ENCODE assay signal across 10 mouse cellular contexts in the genomic region with DNA sequence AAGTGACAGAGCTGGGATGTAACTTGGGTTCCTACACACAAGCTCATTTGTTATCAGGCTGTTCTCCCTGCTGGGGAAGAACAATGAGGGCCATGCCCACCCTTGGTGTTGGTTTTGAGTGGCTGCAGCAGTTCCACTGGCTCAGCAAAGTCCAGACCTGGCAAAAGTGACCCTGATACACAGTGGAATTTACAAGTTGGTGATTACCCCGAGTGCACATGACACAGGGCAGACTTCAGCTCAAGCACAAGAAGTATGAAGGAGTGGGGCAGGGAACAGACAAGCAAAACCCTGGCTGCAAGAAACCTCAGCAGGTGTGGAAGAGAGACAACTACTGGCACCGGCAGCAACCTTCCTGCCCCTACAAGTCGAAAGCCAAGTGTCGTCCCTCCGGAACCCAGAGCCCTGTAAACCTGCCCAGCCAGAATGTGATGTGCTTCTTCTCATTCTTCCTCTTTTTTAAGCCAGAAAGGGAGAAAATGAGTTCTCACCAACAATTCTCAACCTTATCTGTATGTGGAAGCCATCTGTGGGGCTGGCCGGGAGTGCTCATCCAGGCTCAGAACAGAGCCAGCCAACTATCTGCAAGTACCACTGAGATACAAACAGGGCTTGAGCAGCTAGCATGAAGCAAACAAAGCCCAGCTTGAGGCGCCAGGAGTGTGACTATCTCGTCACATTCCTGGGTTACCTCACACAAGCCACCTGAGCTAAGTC. TPM values are rescaled to one million over a fixed set of nuclear protein-coding genes. Genes with fewer than 3 reads are reported as not detected.
A peak's percentile ranks its signal among the peaks of the same experiment; 100 is the strongest.
DNase-seq lines count a peak whose midpoint lies in the region; ATAC-seq and TF ChIP-seq lines count a peak whose summit lies in the region.
"Had no signal": no experiment of that assay in that cellular context is flagged by ENCODE, and none has a peak within 500 bp of the region (broad histone marks: within the 10 kb centered on the region; RNA-seq: fewer than 3 reads in every experiment).

No protein-coding gene starts in this region.

- peak overlapping the region; percentile 42 for H3K4me2 ChIP-seq in liver, embryonic 12.5 days

- no peaks in the 10 kb centered on the region for H3K9me3 ChIP-seq in ES-Bruce4 (replicated peaks; ENCODE audit: control insufficient read depth, insufficient read depth, low read length, poor library complexity, severe bottlenecking)
- no peaks in the 10 kb centered on the region for H3K9me3 ChIP-seq in liver, embryonic 12.5 days (replicated peaks)

- TF ChIP-seq CTCF in gastrocnemius, adult 2 months (IDR thresholded peaks at IDR 0.05) = no peak
- no peak for TF ChIP-seq CTCF in ES-Bruce4 (IDR thresholded peaks at IDR 0.05; ENCODE audit: low read depth, low read length)

- ATAC-seq in liver, embryonic 12.5 days = peak; percentile 75

- H3K36me3 ChIP-seq in ES-Bruce4 (ENCODE audit: control insufficient read depth, insufficient read depth, low read length, poor library complexity, severe bottlenecking) = peaks cover 3% of the 10 kb centered on the region; the same call in 1 of the 2 replicates
- H3K36me3 ChIP-seq in liver, embryonic 12.5 days = peaks cover 65% of the 10 kb centered on the region

- DNase-seq in gastrocnemius, adult 2 months = no peak
- no peak for DNase-seq in gastrocnemius, adult 8-10 months (ENCODE audit: low spot score in 2 of 2)
- DNase-seq in heart, postnatal 10 days = peak; percentile 42 to 53
- DNase-seq in adipocyte (ENCODE audit: low spot score) = no peak
- no peak for DNase-seq in layer of hippocampus, adult 18-20 months (ENCODE audit: low spot score in 2 of 2)
- DNase-seq in yolk sac, embryonic 10.5 days (ENCODE audit: low spot score) = no peak
- DNase-seq: cerebellum, adult 18-20 months had no signal

- peak overlapping the region; percentile 81 for H3K27ac ChIP-seq in gastrocnemius, adult 2 months
- H3K27ac ChIP-seq in ES-Bruce4 (ENCODE audit: insufficient read depth, low read length) = 0 out of 2 replicates have a peak overlapping the region, but pooled peaks have one; percentile 3
- H3K27ac ChIP-seq in liver, embryonic 12.5 days = peak overlapping the region; percentile 74

- no peak for TF ChIP-seq EP300 in ES-Bruce4 (IDR thresholded peaks at IDR 0.05; ENCODE audit: insufficient read depth, low read depth, low read length)

- H3K27me3 ChIP-seq in ES-Bruce4 (ENCODE audit: control insufficient read depth, insufficient read depth, low read length, poor library complexity, severe bottlenecking) = no peaks in the 10 kb centered on the region
- H3K27me3 ChIP-seq in liver, embryonic 12.5 days (replicated peaks) = no peaks in the 10 kb centered on the region

- intact Hi-C loops in gastrocnemius, adult 2 months (cut with DNase I) = loop anchor here (5.0 kb wide), 1 partner anchor 235 kb away; no protein-coding TSS in a partner anchor
- intact Hi-C loops in heart, postnatal 10 days (cut with DNase I) = no loop called here

- 23% methylated on average over 8 of the region's 8 CpGs for WGBS in liver, embryonic 12.5 days (ENCODE audit: insufficient replicate concordance)

- H3K4me3 ChIP-seq in gastrocnemius, adult 2 months = no peak overlapping the region; the same call in 1 of the 2 replicates
- no peak overlapping the region for H3K4me3 ChIP-seq in ES-Bruce4 (ENCODE audit: low read depth, low read length)
- H3K4me3 ChIP-seq in liver, embryonic 12.5 days = no peak overlapping the region

- H3K4me1 ChIP-seq in ES-Bruce4 (ENCODE audit: control insufficient read depth, insufficient read depth, low read length) = peaks cover 7% of the 10 kb centered on the region
- peaks cover 68% of the 10 kb centered on the region for H3K4me1 ChIP-seq in liver, embryonic 12.5 days

- no peak overlapping the region for H3K9ac ChIP-seq in ES-Bruce4 (ENCODE audit: low read depth, poor library complexity, severe bottlenecking)
- peak overlapping the region; percentile 25 for H3K9ac ChIP-seq in liver, embryonic 12.5 days

- no peak for TF ChIP-seq POLR2A in ES-Bruce4 (IDR thresholded peaks at IDR 0.05; ENCODE audit: insufficient read depth, low read length)

RNA-seq across cellular contexts. Expression of a gene that starts 8.3 kb away (rescaled TPM):
- not detected for total RNA-seq in gastrocnemius, adult 2 months (2021)
- total RNA-seq in gastrocnemius, adult 8-10 months (2022) = not detected
- not detected in 2 replicates for polyA plus RNA-seq in ES-Bruce4 (2011; ENCODE audit: insufficient read depth, insufficient read length, low read depth, missing spikeins)
- total RNA-seq in heart, postnatal 10 days (2021) = not detected
- 0.29 and 0.33 TPM in 2 replicates for polyA plus RNA-seq in liver, embryonic 12.5 days (2016; fragmentation: Nextera tagmentation; extraction: Ambion mirVana)
- total RNA-seq in layer of hippocampus, adult 18-20 months (2021) = not detected
- total RNA-seq: left cerebral cortex, adult 8-10 months had no signal

RNA-seq across cellular contexts. Expression of a gene that starts 9.7 kb away (rescaled TPM):
- 10 to 100 TPM; 11.9 to 12.1 TPM for total RNA-seq in gastrocnemius, adult 2 months (2021)
- total RNA-seq in gastrocnemius, adult 8-10 months (2022) = 10 to 100 TPM in 2 of 4 experiments, 1 to 10 TPM in 2; 9.0 to 11.1 (median 10.1) TPM
- polyA plus RNA-seq in ES-Bruce4 (2011; ENCODE audit: insufficient read depth, insufficient read length, low read depth, missing spikeins) = 61.3 and 63.1 TPM in 2 replicates
- total RNA-seq in heart, postnatal 10 days (2021) = 10 to 100 TPM; 16.1 to 16.6 TPM
- 39.4 and 40.2 TPM in 2 replicates for polyA plus RNA-seq in liver, embryonic 12.5 days (2016; fragmentation: Nextera tagmentation; extraction: Ambion mirVana)
- 10 to 100 TPM; 53.9 to 58.0 TPM for total RNA-seq in layer of hippocampus, adult 18-20 months (2021)

RNA-seq across cellular contexts. Expression of a gene that starts 16.1 kb away (rescaled TPM):
- 10 to 100 TPM; 37.6 to 40.9 TPM for total RNA-seq in gastrocnemius, adult 2 months (2021)
- total RNA-seq in gastrocnemius, adult 8-10 months (2022) = 10 to 100 TPM; 41.4 to 50.9 (median 42.2) TPM
- polyA plus RNA-seq in ES-Bruce4 (2011; ENCODE audit: insufficient read depth, insufficient read length, low read depth, missing spikeins) = 95.2 and 95.3 TPM in 2 replicates
- 10 to 100 TPM; 85.3 to 97.8 TPM for total RNA-seq in heart, postnatal 10 days (2021)
- 15.9 and 18.1 TPM in 2 replicates for polyA plus RNA-seq in liver, embryonic 12.5 days (2016; fragmentation: Nextera tagmentation; extraction: Ambion mirVana)
- 100 to 1,000 TPM; 149 to 156 TPM for total RNA-seq in layer of hippocampus, adult 18-20 months (2021)

RNA-seq across cellular contexts. Expression of a gene that starts 17.9 kb away (rescaled TPM):
- total RNA-seq in gastrocnemius, adult 2 months (2021) = under 1 TPM; 0.38 to 0.39 TPM
- under 1 TPM; 0.27 to 0.70 (median 0.28) TPM for total RNA-seq in gastrocnemius, adult 8-10 months (2022)
- polyA plus RNA-seq in ES-Bruce4 (2011; ENCODE audit: insufficient read depth, insufficient read length, low read depth, missing spikeins) = 1.5 and 1.8 TPM in 2 replicates
- under 1 TPM; 0.42 to 0.50 TPM for total RNA-seq in heart, postnatal 10 days (2021)
- 1.5 and 2.1 TPM in 2 replicates for polyA plus RNA-seq in liver, embryonic 12.5 days (2016; fragmentation: Nextera tagmentation; extraction: Ambion mirVana)
- total RNA-seq in layer of hippocampus, adult 18-20 months (2021) = 1 to 10 TPM; 1.4 to 2.5 TPM

RNA-seq across cellular contexts. Expression of a gene that starts 29.7 kb away (rescaled TPM):
- under 1 TPM in 1 of 2 experiments, not detected in 1; 0.39 TPM for total RNA-seq in gastrocnemius, adult 2 months (2021)
- under 1 TPM in 2 of 4 experiments, not detected in 2; 0.11 to 0.58 TPM for total RNA-seq in gastrocnemius, adult 8-10 months (2022)
- polyA plus RNA-seq in ES-Bruce4 (2011; ENCODE audit: insufficient read depth, insufficient read length, low read depth, missing spikeins) = 1.0 and 1.9 TPM in 2 replicates
- under 1 TPM; 0.30 to 0.65 TPM for total RNA-seq in heart, postnatal 10 days (2021)
- 0.32 TPM in 1 of 2 replicates, not detected in the other for polyA plus RNA-seq in liver, embryonic 12.5 days (2016; fragmentation: Nextera tagmentation; extraction: Ambion mirVana)
- total RNA-seq in layer of hippocampus, adult 18-20 months (2021) = under 1 TPM in 1 of 2 experiments, not detected in 1; 0.37 TPM

Comparison
In these comparisons a context has a peak if more than half of its experiments do, and no peak if none do; other contexts are left out.
1. DNase-seq: peak in heart, postnatal 10 days (2 of 2); none in gastrocnemius, adult 2 months (single experiment), gastrocnemius, adult 8-10 months (0 of 2), adipocyte (single experiment), layer of hippocampus, adult 18-20 months (0 of 2) and yolk sac, embryonic 10.5 days (single experiment).
2. H3K27ac ChIP-seq: peak in every context shown above with its lines; median percentile 81 in gastrocnemius, adult 2 months; 74 in liver, embryonic 12.5 days; 3 in ES-Bruce4.